Mouse (Mus musculus): Measurements from ENCODE around the gene Smg6. TPM values are rescaled to one million over a fixed set of nuclear protein-coding genes. Genes with fewer than 3 reads are reported as not detected.

Smg6 gene
- polyA plus RNA-seq, 1 experiment from 2014 or later, result 14.6 TPM

DNA sequence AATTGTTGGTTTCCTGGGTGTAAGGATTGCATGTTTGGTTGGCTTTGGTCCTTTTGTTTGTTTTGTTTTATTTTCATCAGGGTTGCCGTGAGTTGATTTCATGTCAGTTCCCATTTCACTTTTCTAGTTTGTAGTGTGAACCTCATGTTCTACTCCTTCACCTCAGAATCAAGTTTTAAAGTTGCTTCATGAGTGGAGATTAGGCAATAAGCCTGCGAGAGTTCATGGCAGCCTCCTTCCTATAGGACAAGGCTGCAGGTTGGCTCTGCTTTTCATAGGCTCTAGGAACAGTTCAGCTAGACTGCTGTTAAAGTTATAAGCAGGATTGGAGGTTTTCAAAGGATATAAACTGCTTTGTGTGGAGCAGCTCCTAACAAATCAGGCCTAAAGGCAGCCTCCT is 33.9 kb downstream of the Smg6 start:
- no peaks in the 10 kb centered on the region for H3K27me3 ChIP-seq (ENCODE audit: control insufficient read depth, insufficient read depth, low read depth, low read length)
- H3K4me2 ChIP-seq (ENCODE audit: low read length), result no peak overlapping the region
- H3K36me3 ChIP-seq (ENCODE audit: control insufficient read depth, insufficient read depth, low read length), result 0 out of 2 replicates have a peak, but pooled peaks cover 3% of the 10 kb centered on the region
- no peak overlapping the region for H3K9ac ChIP-seq (ENCODE audit: low read depth, low read length)
- H3K4me1 ChIP-seq (ENCODE audit: control insufficient read depth, insufficient read depth, low read length), result no peaks in the 10 kb centered on the region
- no peak overlapping the region for H3K27ac ChIP-seq (ENCODE audit: low read length)
- WGBS, result 93% methylated on average over 2 of the region's 2 CpGs
- H3K9me3 ChIP-seq (replicated peaks; ENCODE audit: control insufficient read depth, low read length, poor library complexity, severe bottlenecking), result no peaks in the 10 kb centered on the region
- no peak for ATAC-seq
- H3K4me3 ChIP-seq (ENCODE audit: low read depth, low read length), result no peak overlapping the region

DNA sequence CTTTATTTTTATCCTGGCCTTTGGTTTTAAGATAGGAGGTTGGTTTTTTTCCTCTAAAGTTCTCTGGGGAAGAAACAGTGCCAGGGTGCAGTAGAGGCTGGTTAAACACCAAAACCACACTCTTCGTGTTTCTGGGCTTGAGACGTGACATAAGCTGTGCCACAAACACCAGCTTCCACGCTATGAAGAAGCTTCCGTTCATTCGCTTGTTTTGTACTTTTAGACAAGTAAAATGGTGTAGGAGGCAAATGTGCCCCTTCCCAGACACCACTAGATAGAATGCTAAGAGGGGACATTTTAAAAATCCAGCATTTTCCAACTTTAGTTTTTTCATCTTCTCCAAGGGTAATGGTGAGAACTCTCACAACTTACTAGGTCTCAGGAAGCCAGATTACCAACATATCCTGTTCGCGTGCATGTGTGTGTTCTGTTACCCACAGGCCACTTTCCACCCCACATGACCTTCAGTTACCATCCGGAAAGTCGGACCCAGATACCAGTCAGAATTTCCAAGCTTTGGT is 34.5 kb downstream of the Smg6 start:
- WGBS, result 96% methylated on average over 9 of the region's 9 CpGs
- Histone ChIP-seq H3K4me2 (ENCODE audit: low read length) (no peak overlapping the region), H3K4me1 (ENCODE audit: control insufficient read depth, insufficient read depth, low read length) (no peaks in the 10 kb centered on the region), H3K9ac (ENCODE audit: low read depth, low read length) (no peak overlapping the region), H3K27me3 (ENCODE audit: control insufficient read depth, insufficient read depth, low read depth, low read length) (no peaks in the 10 kb centered on the region), H3K36me3 (ENCODE audit: control insufficient read depth, insufficient read depth, low read length) (0 out of 2 replicates have a peak, but pooled peaks cover 3% of the 10 kb centered on the region), H3K27ac (ENCODE audit: low read length) (no peak overlapping the region), H3K9me3 (replicated peaks; ENCODE audit: control insufficient read depth, low read length, poor library complexity, severe bottlenecking) (no peaks in the 10 kb centered on the region), H3K4me3 (ENCODE audit: low read depth, low read length) (no peak overlapping the region)
- no peak for ATAC-seq

DNA sequence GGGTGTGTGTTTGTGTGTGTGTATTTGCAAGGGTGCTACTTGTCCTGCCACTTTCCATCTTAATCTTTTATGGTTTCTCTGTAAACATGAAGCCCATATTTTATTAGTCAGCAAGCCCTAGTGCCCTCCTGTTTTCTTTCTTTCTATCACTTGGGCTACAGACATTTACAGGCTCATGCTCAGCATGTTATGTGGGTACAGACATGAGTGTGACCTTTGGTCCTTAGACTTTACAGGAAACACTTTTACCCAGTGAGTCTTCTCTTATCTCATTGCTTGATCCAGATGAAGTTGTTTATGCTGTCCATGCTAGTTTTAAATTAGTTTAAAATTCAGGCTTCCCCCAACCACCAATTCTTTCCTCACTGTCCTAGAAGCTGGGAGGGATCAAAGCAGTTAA is 36.3 kb downstream of the Smg6 start:
- Histone ChIP-seq H3K4me2 (ENCODE audit: low read length) (no peak overlapping the region), H3K9me3 (replicated peaks; ENCODE audit: control insufficient read depth, low read length, poor library complexity, severe bottlenecking) (no peaks in the 10 kb centered on the region), H3K4me1 (ENCODE audit: control insufficient read depth, insufficient read depth, low read length) (no peaks in the 10 kb centered on the region), H3K27ac (ENCODE audit: low read length) (no peak overlapping the region), H3K36me3 (ENCODE audit: control insufficient read depth, insufficient read depth, low read length) (0 out of 2 replicates have a peak, but pooled peaks cover 3% of the 10 kb centered on the region), H3K4me3 (ENCODE audit: low read depth, low read length) (no peak overlapping the region), H3K27me3 (ENCODE audit: control insufficient read depth, insufficient read depth, low read depth, low read length) (no peaks in the 10 kb centered on the region), H3K9ac (ENCODE audit: low read depth, low read length) (no peak overlapping the region)
- ATAC-seq, result no peak

DNA sequence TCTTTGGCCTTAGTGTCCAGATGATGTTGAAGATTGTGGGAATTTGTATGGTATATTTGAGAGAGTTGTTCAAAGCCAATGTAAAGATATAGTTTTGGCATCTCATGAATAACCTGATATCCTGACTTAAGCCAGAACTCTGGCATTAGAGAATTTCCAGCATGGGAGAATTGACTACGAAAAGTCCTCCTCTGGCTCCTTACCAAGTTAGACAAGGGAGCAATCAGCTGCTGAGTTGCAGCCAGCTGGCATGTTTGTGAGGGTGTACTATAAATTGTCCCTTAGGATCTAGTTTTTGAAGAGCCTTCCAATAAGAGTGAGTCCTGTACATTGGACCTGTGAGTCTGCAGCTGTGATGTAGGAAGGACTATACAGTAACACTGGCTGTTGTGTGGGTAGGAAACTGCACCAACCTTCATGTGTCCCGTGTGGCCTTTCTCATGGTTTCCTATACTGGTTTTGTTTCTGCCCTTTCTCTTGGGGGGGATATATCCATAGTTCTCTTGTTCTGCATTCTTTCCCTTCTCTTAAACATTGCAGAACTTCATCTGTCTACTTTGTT is 37.3 kb downstream of the Smg6 start:
- Histone ChIP-seq H3K9me3 (replicated peaks; ENCODE audit: control insufficient read depth, low read length, poor library complexity, severe bottlenecking) (no peaks in the 10 kb centered on the region), H3K4me1 (ENCODE audit: control insufficient read depth, insufficient read depth, low read length) (no peaks in the 10 kb centered on the region), H3K4me2 (ENCODE audit: low read length) (no peak overlapping the region), H3K4me3 (ENCODE audit: low read depth, low read length) (no peak overlapping the region), H3K9ac (ENCODE audit: low read depth, low read length) (no peak overlapping the region), H3K27ac (ENCODE audit: low read length) (no peak overlapping the region), H3K36me3 (ENCODE audit: control insufficient read depth, insufficient read depth, low read length) (0 out of 2 replicates have a peak, but pooled peaks cover 3% of the 10 kb centered on the region), H3K27me3 (ENCODE audit: control insufficient read depth, insufficient read depth, low read depth, low read length) (no peaks in the 10 kb centered on the region)
- WGBS, result 69% methylated on average over 2 of the region's 2 CpGs
- ATAC-seq, result no peak

DNA sequence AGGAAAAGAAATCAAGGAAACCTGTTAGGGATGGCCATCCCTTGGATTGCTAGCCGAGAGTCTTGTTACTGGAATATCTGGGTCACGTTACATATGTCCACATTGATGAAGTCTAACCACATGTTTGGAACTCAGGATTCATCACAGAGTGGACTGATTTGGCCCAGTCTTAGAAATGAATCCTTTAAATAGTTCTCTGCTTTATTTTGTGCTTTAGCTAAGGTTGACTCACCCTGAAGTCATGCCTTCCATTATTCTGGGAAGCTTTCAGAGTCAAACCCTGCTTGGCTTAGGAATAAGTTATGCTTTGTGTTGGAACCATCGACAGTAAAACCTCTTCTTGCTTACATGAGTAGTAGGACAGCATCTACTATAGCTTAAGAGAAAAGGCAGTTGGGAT is 39.9 kb downstream of the Smg6 start:
- no peak overlapping the region for H3K27ac ChIP-seq (ENCODE audit: low read length)
- no peak overlapping the region for H3K4me2 ChIP-seq (ENCODE audit: low read length)
- no peaks in the 10 kb centered on the region for H3K9me3 ChIP-seq (replicated peaks; ENCODE audit: control insufficient read depth, low read length, poor library complexity, severe bottlenecking)
- ATAC-seq, result no peak
- 95% methylated on average over 3 of the region's 3 CpGs for WGBS
- H3K27me3 ChIP-seq (ENCODE audit: control insufficient read depth, insufficient read depth, low read depth, low read length), result no peaks in the 10 kb centered on the region
- H3K4me1 ChIP-seq (ENCODE audit: control insufficient read depth, insufficient read depth, low read length), result no peaks in the 10 kb centered on the region
- H3K9ac ChIP-seq (ENCODE audit: low read depth, low read length), result no peak overlapping the region
- no peak overlapping the region for H3K4me3 ChIP-seq (ENCODE audit: low read depth, low read length)
- no peaks in the 10 kb centered on the region for H3K36me3 ChIP-seq (ENCODE audit: control insufficient read depth, insufficient read depth, low read length)

DNA sequence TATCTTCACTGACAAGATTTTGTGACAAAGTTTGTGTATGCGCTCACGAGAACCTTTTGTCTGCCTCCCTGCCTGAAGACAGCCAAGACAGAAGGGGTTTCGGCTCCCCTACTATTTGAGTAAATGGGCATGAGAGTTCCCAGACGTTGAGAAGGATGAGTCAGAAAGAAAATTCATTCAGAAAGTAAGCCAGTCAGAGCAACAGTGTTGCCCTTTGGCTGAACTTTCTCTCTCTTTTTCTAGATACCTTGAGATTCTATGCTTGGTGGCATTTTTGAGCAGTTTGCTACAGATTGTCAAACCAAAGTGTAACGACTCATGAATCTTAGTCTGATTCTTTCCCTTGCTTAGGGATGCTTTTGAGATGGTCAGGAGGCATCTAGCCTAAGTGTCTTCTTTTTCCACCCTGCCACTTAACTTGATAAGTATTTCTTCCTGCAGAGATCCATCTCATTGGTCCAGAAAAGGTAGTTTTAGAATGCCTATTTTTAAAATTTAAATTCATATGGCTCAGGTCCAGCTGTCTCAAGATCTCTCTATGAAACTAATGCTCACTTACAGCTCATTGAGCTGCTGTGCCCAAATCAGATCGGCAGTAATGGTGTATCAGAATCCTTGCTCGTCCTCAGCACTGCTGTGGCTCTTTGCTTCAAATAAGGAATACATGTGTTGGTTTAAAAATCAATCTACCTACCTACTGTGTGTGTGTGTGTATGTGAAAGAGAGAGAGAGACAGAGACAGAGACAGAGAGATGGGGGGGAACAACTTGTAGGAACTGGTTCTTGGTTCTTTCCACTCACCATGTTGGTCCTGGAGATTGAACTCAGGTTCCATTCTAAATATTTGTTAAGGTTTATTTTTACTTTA is 47.9 kb downstream of the Smg6 start:
- no peak overlapping the region for H3K4me3 ChIP-seq (ENCODE audit: low read depth, low read length)
- H3K4me2 ChIP-seq (ENCODE audit: low read length), result no peak overlapping the region
- H3K9me3 ChIP-seq (replicated peaks; ENCODE audit: control insufficient read depth, low read length, poor library complexity, severe bottlenecking), result 0 out of 2 replicates have a peak, but pooled peaks cover 3% of the 10 kb centered on the region
- no peaks in the 10 kb centered on the region for H3K36me3 ChIP-seq (ENCODE audit: control insufficient read depth, insufficient read depth, low read length)
- WGBS, result 86% methylated on average over 7 of the region's 7 CpGs
- H3K4me1 ChIP-seq (ENCODE audit: control insufficient read depth, insufficient read depth, low read length), result no peaks in the 10 kb centered on the region
- no peak overlapping the region for H3K27ac ChIP-seq (ENCODE audit: low read length)
- no peak overlapping the region for H3K9ac ChIP-seq (ENCODE audit: low read depth, low read length)
- ATAC-seq, result no peak
- no peaks in the 10 kb centered on the region for H3K27me3 ChIP-seq (ENCODE audit: control insufficient read depth, insufficient read depth, low read depth, low read length)

DNA sequence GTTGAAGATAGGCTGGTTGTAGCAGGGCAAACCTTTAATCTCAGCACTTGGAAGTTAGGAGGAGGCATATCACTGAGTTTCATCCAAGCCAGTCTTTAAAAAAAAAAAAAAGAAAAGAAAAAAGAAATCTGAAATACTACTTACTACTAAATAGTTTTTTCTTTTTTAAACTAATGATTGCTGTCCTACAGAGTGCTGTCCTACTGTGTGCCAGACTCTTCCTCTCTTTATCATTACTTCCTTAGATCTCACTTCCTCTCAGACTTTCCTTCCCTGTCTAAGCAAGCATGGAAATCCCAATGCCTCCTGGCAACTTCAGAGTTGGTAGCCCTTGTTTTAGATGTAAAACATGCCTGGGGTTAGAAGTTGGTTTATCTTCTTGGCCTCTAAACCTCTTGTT is 49.0 kb downstream of the Smg6 start:
- Histone ChIP-seq H3K4me2 (ENCODE audit: low read length) (no peak overlapping the region), H3K4me1 (ENCODE audit: control insufficient read depth, insufficient read depth, low read length) (no peaks in the 10 kb centered on the region)
- no peak for ATAC-seq

DNA sequence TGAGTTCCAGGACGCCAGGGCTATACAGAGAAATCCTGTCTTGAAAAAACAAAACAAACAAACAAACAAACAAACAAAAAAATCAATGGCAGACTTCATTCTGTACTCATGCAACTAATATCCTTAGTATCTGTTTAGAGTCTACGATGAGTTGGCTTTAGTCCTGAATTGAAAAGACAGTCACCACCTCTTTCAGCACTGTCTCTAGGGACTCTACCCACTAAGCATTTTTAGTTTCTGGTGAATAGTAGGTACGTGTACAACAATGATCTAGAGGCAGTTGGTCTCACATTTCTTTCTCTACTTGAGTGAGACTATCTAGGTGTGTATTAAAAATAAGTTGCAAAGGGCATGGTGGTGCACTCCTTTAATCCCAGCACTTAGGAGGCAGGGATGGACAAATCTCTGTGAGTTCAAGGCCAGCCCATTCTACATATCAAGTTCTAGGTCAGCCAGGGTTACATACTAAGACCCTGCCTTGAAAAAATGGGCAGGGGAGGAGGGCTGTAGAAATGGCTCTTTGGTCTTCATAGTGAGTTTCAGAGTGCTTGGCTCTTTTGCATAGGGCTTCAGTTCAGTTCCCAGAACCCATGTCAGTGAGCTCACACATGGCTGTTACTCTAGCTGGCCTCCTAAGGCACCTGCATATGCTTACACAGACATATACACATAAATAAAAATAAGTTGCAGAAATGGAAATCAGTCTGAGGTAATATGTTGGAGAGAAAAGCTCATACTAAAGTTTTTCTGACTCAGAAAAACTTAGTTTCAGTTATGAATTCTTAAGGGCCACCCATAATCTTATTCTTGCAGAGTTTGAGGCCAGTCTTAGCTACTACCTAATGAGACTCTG is 51.4 kb downstream of the Smg6 start:
- 90% methylated on average over 3 of the region's 3 CpGs for WGBS
- Histone ChIP-seq H3K36me3 (ENCODE audit: control insufficient read depth, insufficient read depth, low read length) (no peaks in the 10 kb centered on the region), H3K4me2 (ENCODE audit: low read length) (no peak overlapping the region), H3K27me3 (ENCODE audit: control insufficient read depth, insufficient read depth, low read depth, low read length) (no peaks in the 10 kb centered on the region), H3K4me1 (ENCODE audit: control insufficient read depth, insufficient read depth, low read length) (no peaks in the 10 kb centered on the region), H3K27ac (ENCODE audit: low read length) (no peak overlapping the region), H3K9ac (ENCODE audit: low read depth, low read length) (no peak overlapping the region), H3K4me3 (ENCODE audit: low read depth, low read length) (no peak overlapping the region), H3K9me3 (replicated peaks; ENCODE audit: control insufficient read depth, low read length, poor library complexity, severe bottlenecking) (no peaks in the 10 kb centered on the region)
- ATAC-seq, result no peak

More for the DNA sequence above, 49.0 kb downstream of the Smg6 start:
- Histone ChIP-seq H3K27ac (ENCODE audit: low read length) (no peak overlapping the region), H3K9me3 (replicated peaks; ENCODE audit: control insufficient read depth, low read length, poor library complexity, severe bottlenecking) (0 out of 2 replicates have a peak, but pooled peaks cover 3% of the 10 kb centered on the region), H3K27me3 (ENCODE audit: control insufficient read depth, insufficient read depth, low read depth, low read length) (no peaks in the 10 kb centered on the region), H3K36me3 (ENCODE audit: control insufficient read depth, insufficient read depth, low read length) (no peaks in the 10 kb centered on the region), H3K9ac (ENCODE audit: low read depth, low read length) (no peak overlapping the region), H3K4me3 (ENCODE audit: low read depth, low read length) (no peak overlapping the region)

All from midbrain, embryonic 16.5 days (tissue).